Mouse (Mus musculus) liver, embryonic 12.5 days (tissue): Measurements from ENCODE around the gene Pusl1. TPM values are rescaled to one million over a fixed set of nuclear protein-coding genes. Genes with fewer than 3 reads are reported as not detected.

Source experiments
- ATAC-seq: fragments of 200-750 bp; cut with Nextera tagmentation; 2 replicates; pipeline ENCODE4 v1.8.0; 2017; ENCODE audit warnings: moderate number of reproducible peaks, mild to moderate bottlenecking, moderate library complexity
- H3K27ac ChIP-seq: fragments of 300-500 bp; sonication (generic); 2 replicates; pipeline ENCODE4 v1.5.1; 2016; ENCODE audit warnings: mild to moderate bottlenecking
- H3K27me3 ChIP-seq: fragments of 300-500 bp; sonication (generic); replicated peaks from 2 replicates; pipeline ENCODE4 v1.6.1; 2016; ENCODE audit warnings: mild to moderate bottlenecking, moderate library complexity
- H3K36me3 ChIP-seq: fragments of 300-500 bp; sonication (generic); 2 replicates; pipeline ENCODE4 v1.6.1; 2016; ENCODE audit warnings: mild to moderate bottlenecking, moderate library complexity
- H3K4me1 ChIP-seq: fragments of 300-500 bp; sonication (generic); 2 replicates; pipeline ENCODE4 v1.6.1; 2016
- H3K4me2 ChIP-seq: fragments of 300-500 bp; sonication (generic); 2 replicates; pipeline ENCODE4 v1.6.1; 2016; ENCODE audit warnings: mild to moderate bottlenecking, moderate library complexity
- H3K4me3 ChIP-seq: fragments of 300-500 bp; sonication (generic); 2 replicates; pipeline ENCODE4 v1.5.1; 2016; ENCODE audit warnings: mild to moderate bottlenecking, moderate library complexity
- H3K9ac ChIP-seq: fragments of 300-500 bp; sonication (generic); 2 replicates; pipeline ENCODE4 v1.6.1; 2016; ENCODE audit warnings: mild to moderate bottlenecking, moderate library complexity
- H3K9me3 ChIP-seq: fragments of 300-500 bp; sonication (generic); replicated peaks from 2 replicates; pipeline ENCODE4 v1.6.1; 2016; ENCODE audit warnings: mild to moderate bottlenecking, moderate library complexity
- WGBS: fragments of 180-500 bp; shearing (Covaris S2); methylation state at CpG from one replicate; pipeline ENCODE4 v1.1.7; 2016; ENCODE audit not compliant: insufficient replicate concordance; 5-methylcytosine and 5-hydroxymethylcytosine counted together
- polyA plus RNA-seq: library from polyadenylated mRNA; unstranded; fragments of >200 nt; fragmentation: Nextera tagmentation; extraction: Ambion mirVana; gene quantifications from 2 replicates; pipeline ENCODE4 v1.2.1, GENCODE M21; 2016

The Pusl1 gene
- 32.7 and 33.6 TPM in 2 replicates for polyA plus RNA-seq

- H3K4me2 ChIP-seq = peak within 1 kb of the TSS; percentile 100
- peak within 1 kb of the TSS; percentile 85 for H3K9ac ChIP-seq
- WGBS = under 1% methylated on average over 52 of the region's 52 CpGs
- peaks cover 49% of the 10 kb centered on the region for H3K4me1 ChIP-seq
- ATAC-seq = peak; percentile 84
- H3K36me3 ChIP-seq = peaks cover 51% of the 10 kb centered on the region
- H3K9me3 ChIP-seq = no peaks in the 10 kb centered on the region
- no peaks in the 10 kb centered on the region for H3K27me3 ChIP-seq
- peak within 1 kb of the TSS; percentile 92 for H3K27ac ChIP-seq
- peak within 1 kb of the TSS; percentile 79 for H3K4me3 ChIP-seq
Measured at GRCm38 (mm10) chr4:155891551-155892001, at the start of gene Pusl1, which contains the start of gene Acap3. Pusl1 (minus strand) TSS chr4:155891781. Acap3 (plus strand) TSS chr4:155891822.

GRCm38 (mm10) chr4:155932031-155932430 is 40.5 kb upstream of the Pusl1 start:
- WGBS = 54% methylated on average over 1 of the region's 1 CpGs
- no peak overlapping the region for H3K27ac ChIP-seq
- peaks cover 30% of the 10 kb centered on the region for H3K27me3 ChIP-seq
- no peaks in the 10 kb centered on the region for H3K9me3 ChIP-seq
- no peak for ATAC-seq
- no peak overlapping the region for H3K9ac ChIP-seq
- H3K36me3 ChIP-seq = no peaks in the 10 kb centered on the region
- no peak overlapping the region for H3K4me2 ChIP-seq
- H3K4me3 ChIP-seq = no peak overlapping the region
- no peaks in the 10 kb centered on the region; the same call in 1 of the 2 replicates for H3K4me1 ChIP-seq

GRCm38 (mm10) chr4:155908751-155909150 is 17.2 kb upstream of the Pusl1 start:
- Histone ChIP-seq H3K27me3 (no peaks in the 10 kb centered on the region), H3K36me3 (peaks cover 31% of the 10 kb centered on the region), H3K27ac (no peak overlapping the region), H3K4me1 (no peaks in the 10 kb centered on the region), H3K9ac (no peak overlapping the region), H3K4me2 (no peak overlapping the region), H3K4me3 (no peak overlapping the region), H3K9me3 (no peaks in the 10 kb centered on the region)
- ATAC-seq = no peak
- WGBS = 81% methylated on average over 4 of the region's 4 CpGs

GRCm38 (mm10) chr4:155908281-155908680 is 16.7 kb upstream of the Pusl1 start:
- H3K4me2 ChIP-seq = no peak overlapping the region
- 64% methylated on average over 7 of the region's 7 CpGs for WGBS
- H3K27ac ChIP-seq = no peak overlapping the region
- no peak for ATAC-seq
- H3K9ac ChIP-seq = no peak overlapping the region
- no peaks in the 10 kb centered on the region for H3K9me3 ChIP-seq
- H3K27me3 ChIP-seq = no peaks in the 10 kb centered on the region
- H3K4me1 ChIP-seq = no peaks in the 10 kb centered on the region
- H3K4me3 ChIP-seq = no peak overlapping the region
- peaks cover 35% of the 10 kb centered on the region for H3K36me3 ChIP-seq

GRCm38 (mm10) chr4:155907003-155907402 is 15.4 kb upstream of the Pusl1 start:
- WGBS = 76% methylated on average over 11 of the region's 11 CpGs
- H3K36me3 ChIP-seq = peaks cover 48% of the 10 kb centered on the region
- H3K27ac ChIP-seq = no peak overlapping the region
- H3K4me3 ChIP-seq = no peak overlapping the region
- H3K9ac ChIP-seq = no peak overlapping the region
- H3K27me3 ChIP-seq = no peaks in the 10 kb centered on the region
- H3K9me3 ChIP-seq = no peaks in the 10 kb centered on the region
- ATAC-seq = no peak
- H3K4me2 ChIP-seq = no peak overlapping the region
- H3K4me1 ChIP-seq = no peaks in the 10 kb centered on the region

- Histone ChIP-seq H3K27ac (no peak overlapping the region), H3K4me3 (no peak overlapping the region), H3K27me3 (no peaks in the 10 kb centered on the region), H3K4me2 (no peak overlapping the region), H3K9me3 (no peaks in the 10 kb centered on the region), H3K36me3 (peaks cover 57% of the 10 kb centered on the region), H3K9ac (no peak overlapping the region), H3K4me1 (no peaks in the 10 kb centered on the region)
- 76% methylated on average over 9 of the region's 9 CpGs for WGBS
- no peak for ATAC-seq
Measured at GRCm38 (mm10) chr4:155906125-155906524, 14.5 kb upstream of the Pusl1 start.

GRCm38 (mm10) chr4:155905634-155906033 is 14.1 kb upstream of the Pusl1 start:
- peaks cover 62% of the 10 kb centered on the region for H3K36me3 ChIP-seq
- no peak overlapping the region for H3K4me2 ChIP-seq
- no peaks in the 10 kb centered on the region for H3K4me1 ChIP-seq
- WGBS = 87% methylated on average over 13 of the region's 13 CpGs
- ATAC-seq = no peak
- no peaks in the 10 kb centered on the region for H3K9me3 ChIP-seq
- no peak overlapping the region for H3K27ac ChIP-seq
- no peak overlapping the region for H3K4me3 ChIP-seq
- H3K27me3 ChIP-seq = no peaks in the 10 kb centered on the region
- no peak overlapping the region for H3K9ac ChIP-seq

GRCm38 (mm10) chr4:155904318-155905102 is 12.9 kb upstream of the Pusl1 start:
- H3K9ac ChIP-seq = no peak overlapping the region
- WGBS = 86% methylated on average over 13 of the region's 13 CpGs
- ATAC-seq = no peak

GRCm38 (mm10) chr4:155903246-155903645 is 11.7 kb upstream of the Pusl1 start:
- 92% methylated on average over 13 of the region's 13 CpGs for WGBS
- H3K36me3 ChIP-seq = peaks cover 86% of the 10 kb centered on the region

More at GRCm38 (mm10) chr4:155904318-155905102, 12.9 kb upstream of the Pusl1 start:
- no peaks in the 10 kb centered on the region for H3K9me3 ChIP-seq
- no peak overlapping the region for H3K4me3 ChIP-seq
- no peak overlapping the region for H3K27ac ChIP-seq
- no peaks in the 10 kb centered on the region for H3K4me1 ChIP-seq
- H3K36me3 ChIP-seq = peaks cover 73% of the 10 kb centered on the region
- H3K27me3 ChIP-seq = no peaks in the 10 kb centered on the region
- H3K4me2 ChIP-seq = no peak overlapping the region

GRCm38 (mm10) chr4:155901205-155901604 is 9.6 kb upstream of the Pusl1 start:
- H3K27ac ChIP-seq = no peak overlapping the region
- no peaks in the 10 kb centered on the region for H3K4me1 ChIP-seq
- ATAC-seq = no peak
- H3K9ac ChIP-seq = no peak overlapping the region
- H3K4me3 ChIP-seq = no peak overlapping the region
- 67% methylated on average over 3 of the region's 3 CpGs for WGBS
- H3K36me3 ChIP-seq = peaks cover 96% of the 10 kb centered on the region
- H3K4me2 ChIP-seq = no peak overlapping the region
- no peaks in the 10 kb centered on the region for H3K27me3 ChIP-seq
- H3K9me3 ChIP-seq = no peaks in the 10 kb centered on the region

More at GRCm38 (mm10) chr4:155903246-155903645, 11.7 kb upstream of the Pusl1 start:
- ATAC-seq = no peak
- Histone ChIP-seq H3K4me3 (no peak overlapping the region), H3K4me1 (no peaks in the 10 kb centered on the region), H3K4me2 (no peak overlapping the region), H3K27me3 (no peaks in the 10 kb centered on the region), H3K9ac (no peak overlapping the region), H3K9me3 (no peaks in the 10 kb centered on the region), H3K27ac (no peak overlapping the region)

- Histone ChIP-seq H3K36me3 (peaks cover 87% of the 10 kb centered on the region), H3K27ac (no peak overlapping the region), H3K9ac (no peak overlapping the region), H3K4me2 (no peak overlapping the region), H3K4me1 (peaks cover 12% of the 10 kb centered on the region), H3K9me3 (no peaks in the 10 kb centered on the region), H3K4me3 (no peak overlapping the region), H3K27me3 (no peaks in the 10 kb centered on the region)
- no peak for ATAC-seq
- WGBS = 88% methylated on average over 7 of the region's 7 CpGs
Measured at GRCm38 (mm10) chr4:155899355-155899754, 7.8 kb upstream of the Pusl1 start.

- no peaks in the 10 kb centered on the region for H3K9me3 ChIP-seq
- no peak for ATAC-seq
- no peak overlapping the region for H3K4me3 ChIP-seq
- WGBS = 96% methylated on average over 2 of the region's 2 CpGs
- H3K9ac ChIP-seq = no peak overlapping the region
- no peak overlapping the region for H3K27ac ChIP-seq
- H3K27me3 ChIP-seq = no peaks in the 10 kb centered on the region
- H3K4me2 ChIP-seq = no peak overlapping the region
- peaks cover 77% of the 10 kb centered on the region for H3K36me3 ChIP-seq
- H3K4me1 ChIP-seq = peaks cover 23% of the 10 kb centered on the region
Measured at GRCm38 (mm10) chr4:155898318-155898717, 6.7 kb upstream of the Pusl1 start.
